Mouse (Mus musculus) liver, postnatal 0 days (tissue): ENCODE measurements around the gene Dupd1. TPM values are rescaled to one million over a fixed set of nuclear protein-coding genes. Genes with fewer than 3 reads are reported as not detected.

Experiments used
- ATAC-seq: fragments of 200-750 bp; cut with Nextera tagmentation; 2 replicates; pipeline ENCODE4 v1.8.0; 2017; ENCODE audit warnings: mild to moderate bottlenecking, moderate library complexity
- DNase-seq: peaks from one replicate; pipeline ENCODE4 v3.0.0-alpha.2; 2016
- H3K27ac ChIP-seq: fragments of 300-500 bp; sonication (generic); 2 replicates; pipeline ENCODE4 v1.5.1; 2014; ENCODE audit warnings: antibody characterized with exemption, moderate library complexity, mild to moderate bottlenecking, low read depth
- H3K27me3 ChIP-seq: fragments of 300-500 bp; sonication (generic); 2 replicates; pipeline ENCODE4 v1.6.1; 2014; ENCODE audit warnings: low read length, control low read depth, mixed read lengths; ENCODE audit not compliant: insufficient read depth
- H3K36me3 ChIP-seq: fragments of 300-500 bp; sonication (generic); replicated peaks from 2 replicates; pipeline ENCODE4 v1.6.1; 2014; ENCODE audit warnings: mild to moderate bottlenecking, control low read depth, low read length, moderate library complexity, mixed read lengths; ENCODE audit not compliant: insufficient read depth
- H3K4me1 ChIP-seq: fragments of 300-500 bp; sonication (generic); 2 replicates; pipeline ENCODE4 v1.6.1; 2014; ENCODE audit warnings: antibody characterized with exemption, mild to moderate bottlenecking, control low read depth; ENCODE audit not compliant: insufficient read depth
- H3K4me2 ChIP-seq: fragments of 300-500 bp; sonication (generic); 2 replicates; pipeline ENCODE4 v1.6.1; 2014; ENCODE audit warnings: low read depth, mild to moderate bottlenecking, low read length, moderate library complexity, mixed read lengths
- H3K4me3 ChIP-seq: fragments of 300-500 bp; sonication (generic); 2 replicates; pipeline ENCODE4 v1.5.1; 2014; ENCODE audit warnings: low read depth, low read length
- H3K9ac ChIP-seq: fragments of 300-500 bp; sonication (generic); replicated peaks from 2 replicates; pipeline ENCODE4 v1.6.1; 2014; ENCODE audit warnings: mild to moderate bottlenecking, moderate library complexity
- H3K9me3 ChIP-seq: fragments of 300-500 bp; sonication (generic); 2 replicates; pipeline ENCODE4 v1.6.1; 2016; ENCODE audit warnings: mild to moderate bottlenecking, control low read depth, low read length, mixed read lengths
- CTCF ChIP-seq: sonication (generic); IDR thresholded peaks from 2 replicates; pipeline ENCODE4 v1.5.1; 2016; ENCODE audit warnings: antibody characterized with exemption, low read depth
- EP300 ChIP-seq: IDR thresholded peaks from 2 replicates; pipeline ENCODE4 v1.6.1; 2016; ENCODE audit warnings: antibody characterized with exemption, low read depth, mild to moderate bottlenecking
- WGBS: fragments of 180-500 bp; shearing (Covaris S2); extraction: QIAGEN DNeasy Blood & Tissue Kit; methylation state at CpG from one replicate; pipeline ENCODE4 v1.1.7; 2014; ENCODE audit not compliant: insufficient replicate concordance; 5-methylcytosine and 5-hydroxymethylcytosine counted together
- polyA plus RNA-seq: library from polyadenylated mRNA; unstranded; fragments of >200 nt; fragmentation: Nextera tagmentation; extraction: Ambion mirVana; gene quantifications from 2 replicates; pipeline ENCODE4 v1.2.1, GENCODE M21; 2015

The Dupd1 gene
- polyA plus RNA-seq, 1 experiment from 2014 or later = not detected

DNA sequence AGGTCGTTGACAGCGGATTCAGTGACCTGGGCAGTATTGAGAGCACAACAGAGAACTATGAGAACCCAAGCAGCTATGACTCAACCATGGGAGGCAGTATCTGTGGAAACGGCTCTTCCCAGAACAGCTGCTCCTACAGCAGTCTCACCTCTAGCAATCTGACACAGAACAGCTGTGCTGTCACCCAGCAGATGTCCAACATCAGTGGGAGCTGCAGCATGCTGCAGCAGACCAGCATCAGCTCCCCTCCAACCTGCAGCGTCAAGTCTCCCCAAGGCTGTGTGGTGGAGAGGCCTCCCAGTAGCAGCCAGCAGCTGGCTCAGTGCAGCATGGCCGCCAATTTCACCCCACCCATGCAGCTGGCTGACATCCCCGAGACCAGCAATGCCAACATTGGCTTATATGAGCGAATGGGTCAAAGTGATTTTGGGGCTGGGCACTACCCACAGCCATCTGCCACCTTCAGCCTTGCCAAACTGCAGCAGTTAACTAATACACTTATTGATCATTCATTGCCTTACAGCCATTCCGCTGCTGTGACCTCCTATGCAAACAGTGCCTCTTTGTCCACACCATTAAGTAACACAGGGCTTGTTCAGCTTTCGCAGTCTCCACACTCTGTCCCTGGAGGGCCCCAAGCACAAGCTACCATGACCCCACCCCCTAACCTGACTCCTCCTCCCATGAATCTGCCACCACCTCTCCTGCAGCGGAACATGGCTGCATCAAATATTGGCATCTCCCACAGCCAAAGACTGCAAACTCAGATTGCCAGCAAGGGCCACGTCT lies 44.5 kb downstream of the Dupd1 start:
- Histone ChIP-seq H3K27ac (peak overlapping the region; percentile 23; the same call in 1 of the 2 replicates), H3K27me3 (no peaks in the 10 kb centered on the region), H3K36me3 (peaks cover 11% of the 10 kb centered on the region), H3K9ac (no peak overlapping the region), H3K4me3 (no peak overlapping the region), H3K4me2 (no peak overlapping the region), H3K9me3 (no peaks in the 10 kb centered on the region), H3K4me1 (peaks cover 8% of the 10 kb centered on the region; the same call in 1 of the 2 replicates)
- TF ChIP-seq EP300 (no peak), CTCF (no peak)
- 69% methylated on average over 11 of the region's 11 CpGs for WGBS
- DNase-seq (peak; percentile 28), ATAC-seq (peak; percentile 90)

DNA sequence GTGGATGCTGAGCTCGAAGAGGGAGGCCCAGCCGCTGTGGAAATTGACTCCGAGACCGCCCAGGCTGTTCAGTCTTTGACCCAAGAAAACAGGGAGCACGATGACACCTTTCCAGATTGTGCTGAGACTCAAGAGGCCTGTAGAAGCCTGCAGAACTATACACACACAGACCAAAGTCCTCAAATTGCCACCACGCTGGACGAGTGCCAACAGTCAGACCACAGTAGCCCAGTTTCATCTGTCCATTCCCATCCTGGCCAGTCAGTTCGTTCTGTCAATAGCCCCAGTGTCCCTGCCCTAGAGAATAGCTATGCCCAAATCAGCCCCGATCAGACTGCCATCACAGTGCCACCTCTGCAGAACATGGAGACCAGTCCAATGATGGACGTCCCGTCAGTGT lies 45.2 kb downstream of the Dupd1 start:
- DNase-seq (peak; percentile 53), ATAC-seq (peak; percentile 43)
- H3K27ac ChIP-seq = peak overlapping the region; percentile 23; the same call in 1 of the 2 replicates
- H3K4me2 ChIP-seq = no peak overlapping the region
- H3K36me3 ChIP-seq = peaks cover 13% of the 10 kb centered on the region
- no peaks in the 10 kb centered on the region for H3K27me3 ChIP-seq
- no peak overlapping the region for H3K4me3 ChIP-seq
- H3K9ac ChIP-seq = no peak overlapping the region
- H3K4me1 ChIP-seq = peaks cover 8% of the 10 kb centered on the region; the same call in 1 of the 2 replicates
- no peak for TF ChIP-seq CTCF
- TF ChIP-seq EP300 = no peak
- WGBS = 80% methylated on average over 11 of the region's 11 CpGs
- no peaks in the 10 kb centered on the region for H3K9me3 ChIP-seq

DNA sequence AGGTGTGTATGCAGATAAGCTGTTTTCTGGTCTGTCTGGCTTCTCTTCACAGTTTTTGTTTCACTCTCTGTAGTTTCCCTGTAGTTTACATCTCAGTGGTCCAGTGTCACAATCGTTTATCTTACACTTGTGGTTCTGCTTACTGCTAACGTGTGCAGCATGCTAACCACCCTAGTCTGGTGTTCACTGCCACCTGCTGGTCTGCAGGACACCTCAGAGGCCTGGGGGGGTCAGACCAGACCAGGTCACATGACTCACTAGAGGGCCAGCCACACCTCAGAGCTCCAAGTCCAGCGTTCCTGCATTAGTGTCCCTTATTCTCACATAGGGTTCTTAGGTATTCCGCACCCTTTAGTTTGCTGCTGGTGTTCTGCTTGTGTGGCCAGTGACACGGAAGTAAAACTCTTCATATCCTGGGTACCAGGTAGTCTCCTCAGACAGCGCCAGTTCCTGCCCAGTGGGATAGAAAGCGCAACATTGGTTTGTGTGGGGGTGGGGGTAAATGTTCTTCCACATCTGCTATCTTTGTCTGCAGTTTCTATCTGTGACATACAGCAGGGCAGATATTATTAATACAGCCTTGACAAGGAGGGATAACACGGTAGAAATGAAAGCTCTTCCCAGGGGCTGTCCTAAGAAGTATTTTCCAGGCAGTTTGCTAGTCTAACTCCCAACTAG lies 51.8 kb downstream of the Dupd1 start:
- Histone ChIP-seq H3K4me3 (no peak overlapping the region), H3K4me1 (no peaks in the 10 kb centered on the region), H3K27ac (no peak overlapping the region), H3K9me3 (no peaks in the 10 kb centered on the region), H3K4me2 (0 out of 2 replicates have a peak overlapping the region, but pooled peaks have one; percentile 18), H3K9ac (no peak overlapping the region), H3K36me3 (peaks cover 16% of the 10 kb centered on the region), H3K27me3 (no peaks in the 10 kb centered on the region)
- ATAC-seq (peak; percentile 67), DNase-seq (peak; percentile 44)
- WGBS = 52% methylated on average over 8 of the region's 8 CpGs
- TF ChIP-seq EP300 (no peak), CTCF (peak; percentile 56)

DNA sequence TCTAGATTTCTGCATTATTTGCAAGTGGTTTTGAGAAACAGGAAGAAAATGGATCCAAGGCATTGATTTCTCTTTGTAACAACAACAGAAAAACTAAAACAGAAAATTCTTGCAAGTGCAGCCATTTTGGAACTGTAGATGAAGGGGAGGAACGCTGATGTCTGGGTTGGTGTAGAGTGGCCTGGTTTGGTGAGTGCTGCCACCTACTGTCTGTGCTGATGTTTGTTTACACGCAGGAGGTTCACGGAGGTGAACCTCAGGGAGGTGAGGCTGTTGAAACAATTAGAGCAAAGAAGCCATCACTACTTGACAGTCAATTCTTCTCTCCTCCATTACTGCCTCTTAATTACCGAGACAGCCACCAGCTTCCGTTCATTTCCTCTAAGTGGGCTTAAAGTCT lies 54.7 kb downstream of the Dupd1 start:
- WGBS = 31% methylated on average over 5 of the region's 5 CpGs
- H3K36me3 ChIP-seq = peaks cover 6% of the 10 kb centered on the region
- H3K9me3 ChIP-seq = no peaks in the 10 kb centered on the region
- no peak overlapping the region for H3K4me3 ChIP-seq
- no peak overlapping the region for H3K27ac ChIP-seq
- no peaks in the 10 kb centered on the region for H3K27me3 ChIP-seq
- no peaks in the 10 kb centered on the region for H3K4me1 ChIP-seq
- no peak overlapping the region for H3K9ac ChIP-seq
- peak; percentile 75 for TF ChIP-seq CTCF
- TF ChIP-seq EP300 = no peak
- no peak overlapping the region for H3K4me2 ChIP-seq
- peak; percentile 63 for ATAC-seq
- peak; percentile 69 for DNase-seq

DNA sequence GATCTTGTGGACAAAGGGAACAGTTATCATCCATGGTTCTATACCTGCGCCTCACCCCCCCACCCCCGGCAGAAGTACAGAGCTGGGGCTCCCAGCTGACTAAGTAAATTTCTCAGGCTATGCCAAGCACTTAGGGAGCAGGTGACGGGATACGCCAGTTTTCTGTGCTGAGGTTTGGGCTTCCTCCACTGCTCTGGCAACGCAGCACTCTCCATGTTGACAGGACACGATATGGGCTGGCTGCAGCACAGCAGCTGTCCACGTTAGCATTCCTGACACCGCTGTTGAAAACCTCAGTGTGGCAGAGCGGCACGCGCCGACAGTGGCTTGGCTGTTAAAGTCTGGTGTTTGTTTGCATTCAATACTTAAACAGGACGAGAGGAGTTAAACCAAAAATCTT lies 55.2 kb downstream of the Dupd1 start:
- H3K9ac ChIP-seq = no peak overlapping the region
- H3K36me3 ChIP-seq = peaks cover 6% of the 10 kb centered on the region
- 89% methylated on average over 13 of the region's 13 CpGs for WGBS
- no peak for ATAC-seq
- no peak for DNase-seq
- no peaks in the 10 kb centered on the region for H3K9me3 ChIP-seq
- TF ChIP-seq EP300 = no peak
- TF ChIP-seq CTCF = no peak
- no peak overlapping the region for H3K27ac ChIP-seq
- H3K27me3 ChIP-seq = no peaks in the 10 kb centered on the region
- H3K4me2 ChIP-seq = no peak overlapping the region
- no peak overlapping the region for H3K4me3 ChIP-seq
- no peaks in the 10 kb centered on the region for H3K4me1 ChIP-seq

DNA sequence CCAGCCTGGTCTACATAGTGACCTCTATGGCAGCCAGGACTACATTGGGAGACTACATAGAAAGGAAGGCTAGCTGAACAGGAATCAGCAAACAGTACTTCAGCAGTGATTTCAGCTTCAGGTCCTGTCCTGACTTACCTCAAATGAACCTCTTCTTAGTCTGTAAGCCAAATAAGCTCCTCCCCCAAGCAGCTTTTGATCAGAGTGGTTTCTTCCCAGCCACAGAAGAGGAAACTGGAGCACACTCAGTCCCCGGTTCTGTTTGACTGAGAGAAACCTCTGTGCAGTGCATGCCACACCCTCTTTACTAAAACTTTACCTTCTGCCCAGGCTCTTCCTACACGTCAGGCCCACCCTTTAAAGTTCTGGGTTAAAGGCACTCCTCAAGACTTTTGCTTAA lies 60.6 kb downstream of the Dupd1 start:
- no peak overlapping the region for H3K4me3 ChIP-seq
- no peaks in the 10 kb centered on the region for H3K36me3 ChIP-seq
- H3K9me3 ChIP-seq = no peaks in the 10 kb centered on the region
- no peak overlapping the region for H3K27ac ChIP-seq
- WGBS = 28% methylated on average over 2 of the region's 2 CpGs
- H3K4me1 ChIP-seq = no peaks in the 10 kb centered on the region
- no peak overlapping the region for H3K4me2 ChIP-seq
- DNase-seq = no peak
- H3K9ac ChIP-seq = no peak overlapping the region
- TF ChIP-seq CTCF (no peak), EP300 (no peak)
- H3K27me3 ChIP-seq = no peaks in the 10 kb centered on the region
- ATAC-seq = no peak
